Mouse (Mus musculus) liver, embryonic 16.5 days (tissue): Measurements from ENCODE around the gene Traf2. TPM values are rescaled to one million over a fixed set of nuclear protein-coding genes. Genes with fewer than 3 reads are reported as not detected.
A peak's percentile ranks its signal among the peaks of the same experiment; 100 is the strongest.

Experiments
- ATAC-seq: fragments of 200-750 bp; cut with Nextera tagmentation; 2 replicates; pipeline ENCODE4 v1.8.0; 2017; ENCODE audit warnings: low read depth, mild to moderate bottlenecking, moderate number of reproducible peaks, moderate library complexity
- H3K27ac ChIP-seq: fragments of 300-500 bp; sonication (generic); 2 replicates; pipeline ENCODE4 v1.5.1; 2014; ENCODE audit warnings: mild to moderate bottlenecking, low read length
- H3K27me3 ChIP-seq: fragments of 300-500 bp; sonication (generic); 2 replicates; pipeline ENCODE4 v1.6.1; 2014; ENCODE audit warnings: low read depth, low read length, mixed read lengths; ENCODE audit not compliant: control insufficient read depth, insufficient read depth
- H3K36me3 ChIP-seq: fragments of 300-500 bp; sonication (generic); 2 replicates; pipeline ENCODE4 v1.6.1; 2014; ENCODE audit warnings: mild to moderate bottlenecking; ENCODE audit not compliant: control insufficient read depth, insufficient read depth
- H3K4me1 ChIP-seq: fragments of 300-500 bp; sonication (generic); 2 replicates; pipeline ENCODE4 v1.6.1; 2014; ENCODE audit warnings: low read depth, low read length, mixed read lengths; ENCODE audit not compliant: control insufficient read depth
- H3K4me2 ChIP-seq: fragments of 300-500 bp; sonication (generic); 2 replicates; pipeline ENCODE4 v1.6.1; 2014; ENCODE audit warnings: low read depth, low read length, mixed read lengths
- H3K4me3 ChIP-seq: fragments of 300-500 bp; sonication (generic); 2 replicates; pipeline ENCODE4 v1.5.1; 2014; ENCODE audit warnings: low read depth, mild to moderate bottlenecking, low read length
- H3K9ac ChIP-seq: fragments of 300-500 bp; sonication (generic); 2 replicates; pipeline ENCODE4 v1.6.1; 2014; ENCODE audit warnings: low read depth, low read length
- H3K9me3 ChIP-seq: fragments of 300-500 bp; sonication (generic); replicated peaks from 2 replicates; pipeline ENCODE4 v1.6.1; 2016; ENCODE audit warnings: low read length; ENCODE audit not compliant: control insufficient read depth
- WGBS: fragments of 180-500 bp; shearing (Covaris S2); extraction: QIAGEN DNeasy Blood & Tissue Kit; methylation state at CpG from one replicate; pipeline ENCODE4 v1.1.7; 2014; ENCODE audit not compliant: insufficient replicate concordance; 5-methylcytosine and 5-hydroxymethylcytosine counted together
- polyA plus RNA-seq: library from polyadenylated mRNA; unstranded; fragments of >200 nt; fragmentation: Nextera tagmentation; extraction: Ambion mirVana; gene quantifications from 2 replicates; pipeline ENCODE4 v1.2.1, GENCODE M21; 2015

Traf2 gene
- polyA plus RNA-seq, 1 experiment from 2014 or later: 13.0 TPM

- peaks cover 38% of the 10 kb centered on the region for H3K27me3 ChIP-seq
- WGBS: 34% methylated on average over 12 of the region's 12 CpGs
- H3K36me3 ChIP-seq: peaks cover 2% of the 10 kb centered on the region; the same call in 1 of the 2 replicates
- no peak for ATAC-seq
- H3K27ac ChIP-seq: no peak overlapping the region
- no peak overlapping the region for H3K4me3 ChIP-seq
- no peak overlapping the region for H3K4me2 ChIP-seq
- H3K9me3 ChIP-seq: no peaks in the 10 kb centered on the region
- H3K9ac ChIP-seq: no peak overlapping the region
- peaks cover 39% of the 10 kb centered on the region for H3K4me1 ChIP-seq
Measured at GRCm38 (mm10) chr2:25582466-25583119, 35.9 kb upstream of the Traf2 start.

GRCm38 (mm10) chr2:25581901-25582301, 35.2 kb upstream of the Traf2 start:
- Histone ChIP-seq H3K9ac (no peak overlapping the region), H3K4me1 (peaks cover 41% of the 10 kb centered on the region), H3K27me3 (peaks cover 45% of the 10 kb centered on the region), H3K4me2 (peak overlapping the region; percentile 50; the same call in 1 of the 2 replicates), H3K9me3 (no peaks in the 10 kb centered on the region), H3K27ac (no peak overlapping the region), H3K36me3 (peaks cover 2% of the 10 kb centered on the region; the same call in 1 of the 2 replicates), H3K4me3 (no peak overlapping the region)
- no peak for ATAC-seq
- 9% methylated on average over 6 of the region's 6 CpGs for WGBS

- H3K4me2 ChIP-seq: peak within 1 kb of the TSS; percentile 50
- H3K4me1 ChIP-seq: peaks cover 41% of the 10 kb centered on the region
- H3K9me3 ChIP-seq: no peaks in the 10 kb centered on the region
- WGBS: 5% methylated on average over 19 of the region's 19 CpGs
- ATAC-seq: peak; percentile 64
- peaks cover 50% of the 10 kb centered on the region for H3K27me3 ChIP-seq
- H3K4me3 ChIP-seq: peak within 1 kb of the TSS; percentile 22; the same call in 1 of the 2 replicates
- no peak within 1 kb of the TSS for H3K27ac ChIP-seq
- no peak within 1 kb of the TSS for H3K9ac ChIP-seq
- peaks cover 2% of the 10 kb centered on the region; the same call in 1 of the 2 replicates for H3K36me3 ChIP-seq
Measured at GRCm38 (mm10) chr2:25581294-25581864, 34.6 kb upstream of the Traf2 start, which contains the start of gene Ajm1. Gene Ajm1 (minus strand): TSS chr2:25581757.

- peaks cover 2% of the 10 kb centered on the region; the same call in 1 of the 2 replicates for H3K36me3 ChIP-seq
- no peak overlapping the region for H3K4me2 ChIP-seq
- peaks cover 58% of the 10 kb centered on the region for H3K27me3 ChIP-seq
Measured at GRCm38 (mm10) chr2:25580621-25581101, 33.9 kb upstream of the Traf2 start.

GRCm38 (mm10) chr2:25579737-25580460, 33.2 kb upstream of the Traf2 start:
- peaks cover 59% of the 10 kb centered on the region for H3K27me3 ChIP-seq
- no peak overlapping the region for H3K4me3 ChIP-seq
- H3K36me3 ChIP-seq: peaks cover 2% of the 10 kb centered on the region; the same call in 1 of the 2 replicates
- no peak overlapping the region for H3K4me2 ChIP-seq
- H3K27ac ChIP-seq: no peak overlapping the region
- no peaks in the 10 kb centered on the region for H3K9me3 ChIP-seq
- WGBS: 6% methylated on average over 27 of the region's 27 CpGs
- H3K4me1 ChIP-seq: peaks cover 48% of the 10 kb centered on the region
- no peak for ATAC-seq
- H3K9ac ChIP-seq: no peak overlapping the region

More at GRCm38 (mm10) chr2:25580621-25581101, 33.9 kb upstream of the Traf2 start:
- no peak for ATAC-seq
- Histone ChIP-seq H3K9ac (no peak overlapping the region), H3K4me3 (no peak overlapping the region), H3K27ac (no peak overlapping the region), H3K4me1 (peaks cover 43% of the 10 kb centered on the region), H3K9me3 (no peaks in the 10 kb centered on the region)
- 21% methylated on average over 6 of the region's 6 CpGs for WGBS

GRCm38 (mm10) chr2:25578796-25579736, 32.3 kb upstream of the Traf2 start:
- no peak for ATAC-seq
- no peak overlapping the region for H3K27ac ChIP-seq
- H3K4me1 ChIP-seq: peaks cover 51% of the 10 kb centered on the region
- no peaks in the 10 kb centered on the region for H3K36me3 ChIP-seq
- H3K27me3 ChIP-seq: peaks cover 59% of the 10 kb centered on the region
- 5% methylated on average over 71 of the region's 77 CpGs for WGBS
- no peak overlapping the region for H3K4me3 ChIP-seq
- no peaks in the 10 kb centered on the region for H3K9me3 ChIP-seq
- no peak overlapping the region for H3K4me2 ChIP-seq
- no peak overlapping the region for H3K9ac ChIP-seq

- Histone ChIP-seq H3K4me3 (peak overlapping the region; percentile 19; the same call in 1 of the 2 replicates), H3K4me2 (peak overlapping the region; percentile 30; the same call in 1 of the 2 replicates), H3K9ac (no peak overlapping the region), H3K36me3 (no peaks in the 10 kb centered on the region), H3K27ac (no peak overlapping the region), H3K4me1 (peaks cover 58% of the 10 kb centered on the region), H3K9me3 (no peaks in the 10 kb centered on the region), H3K27me3 (peaks cover 59% of the 10 kb centered on the region)
- no peak for ATAC-seq
- 5% methylated on average over 75 of the region's 75 CpGs for WGBS
Measured at GRCm38 (mm10) chr2:25577951-25578795, 31.4 kb upstream of the Traf2 start.
